In genomic region chr6:128259252-128259651, GRCm38 (mm10) we compare ENCODE assay signal across 23 mouse cellular contexts. TPM values are rescaled to one million over a fixed set of nuclear protein-coding genes. Genes with fewer than 3 reads are reported as not detected.
"Had no signal": no experiment of that assay in that cellular context is flagged by ENCODE, and none has a peak within 500 bp of the region (broad histone marks: within the 10 kb centered on the region; RNA-seq: fewer than 3 reads in every experiment).

No protein-coding gene starts in this region.

- H3K4me1 ChIP-seq: megakaryocyte, embryonic 14.5 days; midbrain, embryonic 13.5 days; midbrain, embryonic 15.5 days; neural tube, embryonic 13.5 days; neural tube, embryonic 15.5 days had no signal

- H3K4me3 ChIP-seq: lung, embryonic 15.5 days; megakaryocyte, embryonic 14.5 days; midbrain, embryonic 13.5 days; midbrain, embryonic 15.5 days; neural tube, embryonic 13.5 days; neural tube, embryonic 15.5 days had no signal

- H3K9ac ChIP-seq: liver, postnatal 0 days; lung, embryonic 15.5 days; midbrain, embryonic 13.5 days; midbrain, embryonic 15.5 days; neural tube, embryonic 13.5 days; neural tube, embryonic 15.5 days had no signal

- ATAC-seq: liver, postnatal 0 days; lung, postnatal 0 days; midbrain, embryonic 13.5 days; midbrain, embryonic 15.5 days had no signal

- H3K36me3 ChIP-seq: lung, embryonic 15.5 days; midbrain, embryonic 13.5 days; midbrain, embryonic 15.5 days; neural tube, embryonic 13.5 days; neural tube, embryonic 15.5 days had no signal

- DNase-seq: liver, postnatal 0 days; lung, adult 2 months; lung, postnatal 14 days; lung, postnatal 36 days; retina, postnatal 1 day; right cerebral cortex, adult 18-20 months; right cerebral cortex, postnatal 25 days; right cerebral cortex, postnatal 4 days; spleen, adult 18-20 months; thymus, adult 18-20 months; thymus, postnatal 25 days; thymus, postnatal 4 days had no signal

- H3K27me3 ChIP-seq: lung, embryonic 15.5 days; midbrain, embryonic 13.5 days; midbrain, embryonic 15.5 days; neural tube, embryonic 13.5 days; neural tube, embryonic 15.5 days had no signal

- H3K4me2 ChIP-seq: lung, embryonic 15.5 days; midbrain, embryonic 11.5 days; midbrain, embryonic 13.5 days; midbrain, embryonic 15.5 days; neural tube, embryonic 13.5 days; neural tube, embryonic 15.5 days had no signal

- H3K27ac ChIP-seq: lung, embryonic 15.5 days; macrophage; midbrain, embryonic 13.5 days; midbrain, embryonic 15.5 days; neural tube, embryonic 13.5 days; neural tube, embryonic 15.5 days had no signal

- H3K9me3 ChIP-seq: lung, embryonic 15.5 days; midbrain, embryonic 13.5 days; midbrain, embryonic 15.5 days; neural tube, embryonic 13.5 days; neural tube, embryonic 15.5 days had no signal

RNA-seq across cellular contexts. Expression of gene Tead4, which starts 41.4 kb away (rescaled TPM):
- total RNA-seq: megakaryocyte progenitor cell, adult 5-6 weeks; monocyte, adult 5-6 weeks had no signal
- polyA plus RNA-seq: macrophage had no signal
